Mouse (Mus musculus) testis, adult 2 months (tissue): ENCODE results near the gene H2-Oa. TPM values are rescaled to one million over a fixed set of nuclear protein-coding genes. Genes with fewer than 3 reads are reported as not detected.

ENCODE experiments used
- H3K27ac ChIP-seq: fragments of 200-500 bp; 2 replicates; pipeline ENCODE4 v1.5.1; 2012; ENCODE audit warnings: low read depth, low read length; ENCODE audit not compliant: control insufficient read depth, insufficient read depth
- H3K27me3 ChIP-seq: fragments of 200-500 bp; 2 replicates; pipeline ENCODE4 v1.6.1; 2012; ENCODE audit warnings: mild to moderate bottlenecking, low read length, moderate library complexity; ENCODE audit not compliant: control insufficient read depth, insufficient read depth
- H3K36me3 ChIP-seq: fragments of 200-500 bp; 2 replicates; pipeline ENCODE4 v1.6.1; 2012; ENCODE audit warnings: mild to moderate bottlenecking, low read length; ENCODE audit not compliant: control insufficient read depth, insufficient read depth
- H3K4me1 ChIP-seq: fragments of 200-500 bp; 2 replicates; pipeline ENCODE4 v1.6.1; 2012; ENCODE audit warnings: low read length; ENCODE audit not compliant: control insufficient read depth, insufficient read depth
- H3K4me3 ChIP-seq: fragments of 200-500 bp; 2 replicates; pipeline ENCODE4 v1.5.1; 2012; ENCODE audit warnings: low read depth, mild to moderate bottlenecking, low read length, moderate library complexity, mixed read lengths; ENCODE audit not compliant: control insufficient read depth
- CTCF ChIP-seq: fragments of 200-500 bp; IDR thresholded peaks from 2 replicates; pipeline ENCODE4 v1.5.1; 2012; ENCODE audit warnings: low read depth, mild to moderate bottlenecking, inconsistent platforms, low read length, moderate library complexity; ENCODE audit not compliant: control insufficient read depth, insufficient read depth, insufficient replicate concordance
- POLR2A ChIP-seq: fragments of 200-500 bp; IDR thresholded peaks from 2 replicates; pipeline ENCODE4 v1.6.1; 2012; ENCODE audit warnings: low read depth, mild to moderate bottlenecking, inconsistent platforms, low read length, moderate library complexity; ENCODE audit not compliant: control insufficient read depth
- polyA plus RNA-seq: library from polyadenylated mRNA; depleted of rRNA; stranded (reverse); fragments of >200 nt; gene quantifications from 2 replicates; pipeline ENCODE4 v1.2.3, GENCODE M21; 2012

H2-Oa gene
- polyA plus RNA-seq, 1 experiment = 0.10 TPM

DNA sequence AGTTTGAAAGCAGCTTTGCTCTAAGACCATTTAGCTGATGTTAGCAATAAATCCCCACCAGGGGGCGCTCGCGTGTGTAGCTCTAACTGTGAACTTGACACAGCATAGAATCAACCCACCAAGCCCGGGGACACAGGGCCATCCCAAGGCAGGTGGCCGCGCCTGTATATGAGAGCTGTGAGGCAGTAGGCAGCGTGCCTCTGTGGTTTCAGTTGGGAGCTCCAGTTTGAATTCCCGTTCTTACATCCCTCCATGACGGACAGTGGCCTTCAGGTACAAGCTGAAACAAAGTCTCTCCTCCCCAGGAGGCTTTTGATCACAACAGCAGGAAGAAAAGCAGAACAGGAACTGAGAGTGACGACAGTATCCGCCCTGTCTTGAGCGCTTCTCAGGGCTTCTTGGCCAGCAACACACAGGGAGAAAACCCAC, 9.5 kb downstream of the H2-Oa start:
- H3K4me1 ChIP-seq = peaks cover 2% of the 10 kb centered on the region; the same call in 1 of the 2 replicates
- H3K36me3 ChIP-seq = no peaks in the 10 kb centered on the region
- no peak overlapping the region for H3K4me3 ChIP-seq
- no peak overlapping the region for H3K27ac ChIP-seq
- TF ChIP-seq CTCF = peak; percentile 51; the same call in 1 of the 2 replicates
- TF ChIP-seq POLR2A = no peak
- H3K27me3 ChIP-seq = no peaks in the 10 kb centered on the region

DNA sequence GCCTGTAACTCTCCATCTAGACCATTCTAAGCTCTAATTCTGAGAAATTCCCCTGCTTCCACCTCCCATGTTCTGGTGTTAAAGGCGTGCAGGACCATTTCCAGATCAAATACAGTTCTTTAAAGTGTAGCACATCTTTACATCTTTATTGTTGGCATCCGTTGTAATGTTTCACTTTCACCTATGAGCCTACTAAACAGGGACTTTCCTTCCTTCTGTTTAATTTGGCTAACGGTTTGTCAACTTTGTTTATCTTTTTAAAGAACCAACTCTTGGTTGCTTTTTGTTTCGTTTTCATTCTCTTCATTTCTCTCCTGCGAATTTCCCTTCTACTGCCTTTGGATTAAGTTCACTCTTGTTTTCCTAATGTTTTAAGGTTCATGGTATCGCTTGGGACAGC, 10.7 kb downstream of the H2-Oa start:
- no peak overlapping the region for H3K27ac ChIP-seq
- no peak overlapping the region for H3K4me3 ChIP-seq
- no peak for TF ChIP-seq POLR2A
- TF ChIP-seq CTCF = no peak
- peaks cover 2% of the 10 kb centered on the region; the same call in 1 of the 2 replicates for H3K4me1 ChIP-seq
- H3K36me3 ChIP-seq = no peaks in the 10 kb centered on the region
- H3K27me3 ChIP-seq = no peaks in the 10 kb centered on the region

DNA sequence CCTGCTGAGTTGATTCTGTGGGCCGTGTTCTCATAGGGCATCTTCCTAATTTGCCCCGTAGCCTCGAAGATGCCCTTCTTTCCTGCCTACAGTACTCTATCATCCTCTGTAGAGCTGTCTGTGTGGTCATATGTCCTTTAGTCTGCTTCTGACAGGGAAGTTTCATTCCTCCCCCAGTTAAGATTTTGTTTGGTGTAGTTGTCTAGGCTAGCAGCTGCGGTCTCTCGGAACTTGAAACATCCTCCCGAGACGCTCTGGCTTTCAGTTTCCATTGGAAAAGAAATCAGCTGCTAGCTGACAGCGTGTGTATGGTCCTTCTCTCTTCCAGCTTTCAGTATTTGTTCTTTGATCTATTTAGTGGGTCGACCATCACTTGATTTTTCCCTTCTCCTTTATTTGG, 12.7 kb downstream of the H2-Oa start:
- H3K4me1 ChIP-seq = peaks cover 2% of the 10 kb centered on the region; the same call in 1 of the 2 replicates
- H3K27me3 ChIP-seq = no peaks in the 10 kb centered on the region
- no peaks in the 10 kb centered on the region for H3K36me3 ChIP-seq
- no peak overlapping the region for H3K27ac ChIP-seq
- TF ChIP-seq POLR2A (no peak), CTCF (no peak)
- no peak overlapping the region for H3K4me3 ChIP-seq

DNA sequence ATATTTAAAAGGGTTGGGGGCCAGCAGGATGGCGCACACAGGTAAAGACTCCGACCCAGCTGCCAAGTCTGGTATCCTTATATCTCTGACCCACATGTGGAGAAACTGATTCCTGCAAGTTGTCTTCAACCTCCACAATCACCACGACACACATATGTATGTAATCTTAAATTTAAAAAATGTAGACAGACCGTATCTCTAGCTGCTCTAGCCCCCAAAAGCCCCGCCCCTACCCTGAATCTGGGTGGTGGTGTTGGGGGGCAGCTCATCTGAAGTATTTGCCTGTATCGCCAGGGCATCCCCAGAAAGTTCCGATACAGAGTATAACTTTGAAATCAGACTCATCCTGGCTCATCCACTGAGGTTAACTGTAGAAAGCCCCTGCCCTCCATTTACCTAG, 14.4 kb downstream of the H2-Oa start:
- Histone ChIP-seq H3K27ac (no peak overlapping the region), H3K4me3 (no peak overlapping the region), H3K4me1 (peaks cover 2% of the 10 kb centered on the region; the same call in 1 of the 2 replicates), H3K27me3 (no peaks in the 10 kb centered on the region), H3K36me3 (no peaks in the 10 kb centered on the region)
- TF ChIP-seq CTCF (no peak), POLR2A (no peak)

DNA sequence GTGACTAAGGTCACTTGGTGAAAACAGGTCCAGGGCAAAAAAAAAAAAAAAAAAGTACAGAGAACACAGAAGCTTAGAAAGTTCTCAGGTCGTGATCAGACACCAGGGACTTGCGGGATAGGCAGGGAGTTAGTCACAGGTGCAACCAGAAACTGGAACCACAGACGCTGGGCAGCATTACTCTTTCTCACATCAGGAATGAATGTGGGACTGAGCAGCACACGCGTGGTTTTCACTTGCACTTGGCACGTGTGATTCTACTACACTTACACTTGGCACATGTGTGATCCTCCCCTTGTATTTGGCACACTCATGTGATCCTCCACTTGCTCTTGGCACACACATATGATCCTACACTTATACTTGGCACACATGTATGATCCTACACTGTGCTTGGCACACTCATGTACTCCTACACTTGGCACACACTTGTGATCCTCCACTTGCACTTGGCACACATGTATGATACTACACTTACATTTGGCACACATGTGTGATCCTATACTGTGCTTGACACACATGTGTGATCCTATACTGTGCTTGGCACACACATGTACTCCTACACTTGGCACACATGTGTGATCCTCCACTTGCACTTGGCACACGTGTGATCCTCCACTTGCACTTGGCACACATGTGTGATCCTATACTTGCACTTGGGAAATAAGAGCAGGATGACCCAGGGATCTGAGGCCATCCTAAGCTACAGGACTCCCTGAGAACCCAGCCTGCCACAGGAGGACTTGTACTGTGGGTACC, 15.1 kb downstream of the H2-Oa start:
- Histone ChIP-seq H3K4me3 (no peak overlapping the region), H3K4me1 (no peaks in the 10 kb centered on the region), H3K27ac (no peak overlapping the region), H3K36me3 (no peaks in the 10 kb centered on the region), H3K27me3 (no peaks in the 10 kb centered on the region)
- TF ChIP-seq CTCF = no peak
- no peak for TF ChIP-seq POLR2A

DNA sequence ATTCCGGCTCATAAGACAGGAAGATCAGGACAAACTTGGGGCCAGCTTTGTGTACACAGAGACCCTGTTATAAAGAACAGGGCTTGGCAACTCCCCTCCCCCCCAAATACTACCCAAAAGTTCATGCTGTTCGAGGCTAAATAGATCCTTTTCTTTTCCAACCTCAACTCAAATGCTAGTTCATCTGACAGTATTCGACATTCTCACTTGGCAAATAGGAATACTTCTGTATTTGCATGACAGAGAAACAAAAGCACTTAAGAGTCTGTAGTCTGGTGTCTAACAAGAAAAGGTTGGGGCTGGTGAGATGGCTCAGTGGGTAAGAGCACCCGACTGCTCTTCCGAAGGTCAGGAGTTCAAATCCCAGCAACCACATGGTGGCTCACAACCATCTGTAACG, 16.3 kb downstream of the H2-Oa start:
- Histone ChIP-seq H3K27me3 (no peaks in the 10 kb centered on the region), H3K27ac (no peak overlapping the region), H3K36me3 (peaks cover under 1% of the 10 kb centered on the region), H3K4me1 (no peaks in the 10 kb centered on the region), H3K4me3 (no peak overlapping the region)
- no peak for TF ChIP-seq POLR2A
- no peak for TF ChIP-seq CTCF

DNA sequence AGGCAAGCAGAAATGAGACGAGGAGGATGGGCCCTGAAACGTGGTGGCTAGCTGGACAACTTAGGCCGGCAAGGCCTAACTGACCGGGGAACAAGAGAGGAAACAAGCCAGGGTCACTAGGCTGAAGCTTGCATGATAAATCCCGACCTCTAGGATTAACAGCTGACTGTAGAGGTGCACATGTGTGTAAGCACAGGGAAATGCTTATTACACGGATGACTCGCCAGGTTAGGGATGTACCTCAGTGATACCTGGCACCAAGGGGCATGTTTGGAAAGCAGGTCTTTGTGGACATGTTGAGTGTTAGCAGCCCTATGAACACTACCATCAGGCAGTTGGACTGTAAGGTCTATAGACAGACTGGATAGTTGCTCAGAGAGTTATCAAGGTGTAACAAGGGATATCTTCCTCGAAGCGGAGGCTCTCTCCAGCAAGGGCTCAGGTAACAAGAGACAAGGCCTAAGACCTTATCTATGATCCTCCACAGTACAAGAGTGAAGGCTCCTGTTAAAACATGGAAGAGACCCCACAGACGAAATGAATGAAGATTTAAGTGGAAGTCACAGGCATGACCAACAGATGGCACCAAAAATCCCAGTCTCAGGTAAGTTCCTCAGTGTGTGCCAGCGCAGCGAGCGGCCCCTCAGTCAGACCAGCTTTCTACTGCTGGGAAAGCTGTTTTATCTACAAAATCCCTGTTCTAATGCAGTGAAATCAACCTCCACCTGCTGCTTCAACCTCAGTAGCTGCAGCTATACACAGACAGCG, 17.1 kb downstream of the H2-Oa start:
- Histone ChIP-seq H3K27me3 (no peaks in the 10 kb centered on the region), H3K4me1 (no peaks in the 10 kb centered on the region), H3K27ac (no peak overlapping the region), H3K4me3 (no peak overlapping the region), H3K36me3 (peaks cover 5% of the 10 kb centered on the region)
- TF ChIP-seq POLR2A (no peak), CTCF (no peak)
